Mouse (Mus musculus): ENCODE measurements around the gene Jph3. TPM values are rescaled to one million over a fixed set of nuclear protein-coding genes. Genes with fewer than 3 reads are reported as not detected.

Jph3 gene
- total and polyA plus RNA-seq, 2 experiments from 2014 or later, result 70.2 to 110 TPM

DNA sequence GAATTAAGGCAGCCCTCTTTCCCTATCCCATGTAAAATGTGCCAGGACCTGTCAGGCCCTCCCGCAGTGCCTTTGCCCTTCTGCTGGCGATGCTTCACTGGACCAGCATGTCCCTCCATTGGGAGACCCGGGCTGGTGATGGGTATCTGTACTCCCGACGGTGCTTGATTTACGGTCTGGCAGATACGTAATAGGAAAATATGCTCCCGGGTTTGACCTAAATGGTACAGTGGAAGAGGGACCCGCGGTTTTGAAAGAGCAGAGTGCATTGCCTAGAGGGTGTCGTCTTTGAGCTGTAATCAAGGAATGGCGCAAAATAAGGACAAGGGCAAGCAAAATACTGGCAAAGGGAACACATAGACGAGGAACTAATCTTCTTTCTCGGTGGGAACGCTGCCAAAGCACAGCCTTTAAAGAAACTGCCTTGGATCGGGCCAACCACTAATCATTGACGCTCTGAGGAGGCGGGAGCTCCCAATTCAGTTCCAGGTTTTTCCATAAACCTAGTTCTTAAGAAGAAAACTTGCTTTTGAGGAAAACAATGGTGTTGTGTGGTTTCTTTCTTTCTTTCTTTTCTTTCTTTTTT lies 100.4 kb downstream of the Jph3 start:
- DNase-seq (ENCODE audit: low spot score) (peak; percentile 57), ATAC-seq (ENCODE audit: low FRiP score) (peak; percentile 84)
- H3K27me3 ChIP-seq (ENCODE audit: insufficient read depth, low read length), result no peaks in the 10 kb centered on the region
- H3K9me3 ChIP-seq (ENCODE audit: low read length), result no peaks in the 10 kb centered on the region
- peak overlapping the region; percentile 93 for H3K4me2 ChIP-seq (ENCODE audit: low read depth, low read length, poor library complexity, severe bottlenecking)
- H3K36me3 ChIP-seq (ENCODE audit: insufficient read depth, low read length), result no peaks in the 10 kb centered on the region
- WGBS, result 13% methylated on average over 18 of the region's 18 CpGs
- H3K9ac ChIP-seq (replicated peaks; ENCODE audit: low read length, poor library complexity, severe bottlenecking), result peak overlapping the region; percentile 87
- no peak for TF ChIP-seq CTCF (IDR thresholded peaks at IDR 0.05)
- H3K27ac ChIP-seq (ENCODE audit: low read depth, low read length), result peak overlapping the region; percentile 85
- H3K4me3 ChIP-seq (ENCODE audit: low read depth, low read length), result peak overlapping the region; percentile 69
- peaks cover 13% of the 10 kb centered on the region; the same call in 1 of the 2 replicates for H3K4me1 ChIP-seq (ENCODE audit: insufficient read depth, low read length)

DNA sequence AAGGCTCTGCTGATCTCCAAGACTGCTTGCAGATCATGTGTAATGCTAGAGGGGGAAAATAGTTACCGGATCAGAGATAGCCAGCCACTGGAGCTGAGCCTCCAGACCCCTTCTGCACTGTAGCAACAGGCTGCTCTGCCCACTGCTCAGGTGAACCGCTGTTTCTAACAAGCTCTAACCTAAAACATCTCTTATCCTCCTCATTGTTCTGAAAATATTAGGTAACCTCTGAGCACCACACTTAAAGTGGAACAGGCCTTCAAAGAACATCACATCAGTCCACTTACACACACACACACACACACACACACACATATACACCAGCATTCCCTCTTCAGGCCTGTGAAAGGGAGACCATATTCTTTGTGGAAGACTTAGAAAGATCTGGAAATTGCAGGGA lies 102.6 kb downstream of the Jph3 start:
- peaks cover 13% of the 10 kb centered on the region; the same call in 1 of the 2 replicates for H3K4me1 ChIP-seq (ENCODE audit: insufficient read depth, low read length)
- H3K27ac ChIP-seq (ENCODE audit: low read depth, low read length), result no peak overlapping the region
- 77% methylated on average over 2 of the region's 2 CpGs for WGBS
- no peaks in the 10 kb centered on the region for H3K9me3 ChIP-seq (ENCODE audit: low read length)
- no peaks in the 10 kb centered on the region for H3K27me3 ChIP-seq (ENCODE audit: insufficient read depth, low read length)
- H3K4me3 ChIP-seq (ENCODE audit: low read depth, low read length), result no peak overlapping the region
- DNase-seq (ENCODE audit: low spot score) (no peak), ATAC-seq (ENCODE audit: low FRiP score) (no peak)
- H3K4me2 ChIP-seq (ENCODE audit: low read depth, low read length, poor library complexity, severe bottlenecking), result no peak overlapping the region
- no peak overlapping the region for H3K9ac ChIP-seq (replicated peaks; ENCODE audit: low read length, poor library complexity, severe bottlenecking)
- TF ChIP-seq CTCF (IDR thresholded peaks at IDR 0.05), result no peak
- H3K36me3 ChIP-seq (ENCODE audit: insufficient read depth, low read length), result no peaks in the 10 kb centered on the region

DNA sequence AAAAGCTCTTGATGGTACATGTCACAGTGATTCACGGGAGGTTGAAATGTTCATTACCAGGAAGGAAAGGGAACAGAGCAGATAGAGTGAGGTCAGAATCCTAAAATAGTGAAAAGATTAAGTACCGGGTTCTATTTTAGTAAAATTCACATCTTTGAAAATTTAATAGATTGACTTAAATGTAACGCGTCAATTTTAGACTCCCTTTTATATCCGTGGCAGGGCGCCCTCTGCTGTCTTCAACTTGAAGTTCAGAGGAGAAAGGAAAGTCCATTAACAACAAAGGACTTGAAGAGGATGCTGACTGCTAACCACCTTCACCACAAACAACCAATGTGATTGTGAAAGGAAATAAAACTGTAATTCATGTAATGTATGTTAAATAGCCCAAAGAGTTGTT lies 103.1 kb downstream of the Jph3 start:
- Histone ChIP-seq H3K27ac (ENCODE audit: low read depth, low read length) (no peak overlapping the region), H3K4me2 (ENCODE audit: low read depth, low read length, poor library complexity, severe bottlenecking) (no peak overlapping the region), H3K4me1 (ENCODE audit: insufficient read depth, low read length) (peaks cover 13% of the 10 kb centered on the region; the same call in 1 of the 2 replicates), H3K4me3 (ENCODE audit: low read depth, low read length) (no peak overlapping the region), H3K27me3 (ENCODE audit: insufficient read depth, low read length) (no peaks in the 10 kb centered on the region), H3K9ac (replicated peaks; ENCODE audit: low read length, poor library complexity, severe bottlenecking) (no peak overlapping the region), H3K9me3 (ENCODE audit: low read length) (no peaks in the 10 kb centered on the region), H3K36me3 (ENCODE audit: insufficient read depth, low read length) (no peaks in the 10 kb centered on the region)
- peak; percentile 81 for TF ChIP-seq CTCF (IDR thresholded peaks at IDR 0.05)
- ATAC-seq (ENCODE audit: low FRiP score), result no peak
- 13% methylated on average over 6 of the region's 6 CpGs for WGBS
- DNase-seq (ENCODE audit: low spot score), result peak; percentile 81

DNA sequence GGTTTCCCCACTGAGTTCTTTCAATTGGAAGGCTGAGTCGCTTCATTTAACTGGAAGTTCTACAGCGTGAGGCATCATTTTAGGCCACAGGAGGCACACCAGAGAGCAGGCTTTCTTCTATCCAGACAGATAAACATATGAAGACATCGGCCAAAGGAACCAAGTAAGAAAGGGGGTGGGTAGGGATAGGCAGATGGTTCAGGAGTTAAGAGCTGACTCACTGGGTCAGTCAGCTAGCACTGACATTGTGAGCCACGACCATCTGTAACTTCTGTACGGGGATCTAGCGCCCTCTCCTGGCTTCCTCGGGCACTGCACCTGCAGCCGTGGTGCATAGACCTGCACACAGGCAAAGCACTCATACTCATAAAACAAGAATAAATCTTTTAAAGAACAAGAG lies 111.8 kb downstream of the Jph3 start:
- no peak overlapping the region for H3K27ac ChIP-seq (ENCODE audit: low read depth, low read length)
- H3K27me3 ChIP-seq (ENCODE audit: insufficient read depth, low read length), result no peaks in the 10 kb centered on the region
- DNase-seq (ENCODE audit: low spot score), result peak; percentile 60
- no peak for ATAC-seq (ENCODE audit: low FRiP score)
- H3K9ac ChIP-seq (replicated peaks; ENCODE audit: low read length, poor library complexity, severe bottlenecking), result no peak overlapping the region
- TF ChIP-seq CTCF (IDR thresholded peaks at IDR 0.05), result peak; percentile 78
- no peaks in the 10 kb centered on the region for H3K36me3 ChIP-seq (ENCODE audit: insufficient read depth, low read length)
- H3K4me2 ChIP-seq (ENCODE audit: low read depth, low read length, poor library complexity, severe bottlenecking), result no peak overlapping the region
- WGBS, result 43% methylated on average over 8 of the region's 8 CpGs
- H3K9me3 ChIP-seq (ENCODE audit: low read length), result no peaks in the 10 kb centered on the region
- no peaks in the 10 kb centered on the region for H3K4me1 ChIP-seq (ENCODE audit: insufficient read depth, low read length)
- no peak overlapping the region for H3K4me3 ChIP-seq (ENCODE audit: low read depth, low read length)

DNA sequence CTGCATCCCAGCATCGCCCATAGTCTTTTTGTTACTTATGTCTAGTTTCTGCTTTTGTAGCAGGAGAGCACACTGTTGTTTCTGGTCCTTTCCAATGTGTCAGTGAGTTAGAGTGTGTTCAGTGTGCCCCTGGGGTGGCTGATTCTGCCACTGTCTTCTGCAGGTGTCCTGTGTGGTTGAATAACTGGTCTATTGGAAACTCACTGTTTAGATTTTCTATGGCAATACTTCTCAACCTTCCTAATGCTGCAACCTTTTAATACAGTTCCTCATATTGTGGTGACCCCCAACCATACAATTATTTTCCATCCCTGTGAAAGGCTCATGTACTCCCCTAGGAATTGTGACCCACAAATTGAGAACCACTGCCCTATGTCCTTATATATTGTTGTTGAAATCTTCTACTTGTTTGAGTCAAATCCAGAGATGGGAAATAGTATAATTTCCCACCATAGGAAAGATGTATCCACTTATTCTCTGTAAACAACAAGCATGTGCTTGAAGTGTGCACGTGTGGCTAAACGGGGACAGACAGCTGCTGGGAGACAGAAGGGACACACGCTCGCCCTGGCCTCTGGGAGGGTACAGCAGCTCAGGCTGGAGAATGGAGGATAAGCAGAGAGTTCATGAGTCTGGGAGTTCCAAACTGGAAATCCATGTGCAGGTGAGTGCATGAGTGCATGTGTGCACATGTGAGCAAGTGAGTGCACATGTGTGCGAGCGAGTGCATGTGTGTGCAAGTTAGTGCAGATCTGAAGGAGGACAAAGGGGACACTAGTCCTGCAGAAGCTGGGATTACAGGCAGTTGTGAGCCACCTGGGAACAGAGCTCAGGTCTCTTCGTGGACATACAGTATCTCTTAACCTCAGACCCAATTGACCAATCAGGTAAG lies 112.9 kb downstream of the Jph3 start:
- no peaks in the 10 kb centered on the region for H3K4me1 ChIP-seq (ENCODE audit: insufficient read depth, low read length)
- no peak overlapping the region for H3K27ac ChIP-seq (ENCODE audit: low read depth, low read length)
- TF ChIP-seq CTCF (IDR thresholded peaks at IDR 0.05), result no peak
- no peaks in the 10 kb centered on the region for H3K9me3 ChIP-seq (ENCODE audit: low read length)
- ATAC-seq (ENCODE audit: low FRiP score), result no peak
- DNase-seq (ENCODE audit: low spot score), result no peak
- no peak overlapping the region for H3K4me2 ChIP-seq (ENCODE audit: low read depth, low read length, poor library complexity, severe bottlenecking)
- no peak overlapping the region for H3K9ac ChIP-seq (replicated peaks; ENCODE audit: low read length, poor library complexity, severe bottlenecking)
- H3K4me3 ChIP-seq (ENCODE audit: low read depth, low read length), result no peak overlapping the region
- no peaks in the 10 kb centered on the region for H3K36me3 ChIP-seq (ENCODE audit: insufficient read depth, low read length)
- 88% methylated on average over 8 of the region's 8 CpGs for WGBS
- no peaks in the 10 kb centered on the region for H3K27me3 ChIP-seq (ENCODE audit: insufficient read depth, low read length)

DNA sequence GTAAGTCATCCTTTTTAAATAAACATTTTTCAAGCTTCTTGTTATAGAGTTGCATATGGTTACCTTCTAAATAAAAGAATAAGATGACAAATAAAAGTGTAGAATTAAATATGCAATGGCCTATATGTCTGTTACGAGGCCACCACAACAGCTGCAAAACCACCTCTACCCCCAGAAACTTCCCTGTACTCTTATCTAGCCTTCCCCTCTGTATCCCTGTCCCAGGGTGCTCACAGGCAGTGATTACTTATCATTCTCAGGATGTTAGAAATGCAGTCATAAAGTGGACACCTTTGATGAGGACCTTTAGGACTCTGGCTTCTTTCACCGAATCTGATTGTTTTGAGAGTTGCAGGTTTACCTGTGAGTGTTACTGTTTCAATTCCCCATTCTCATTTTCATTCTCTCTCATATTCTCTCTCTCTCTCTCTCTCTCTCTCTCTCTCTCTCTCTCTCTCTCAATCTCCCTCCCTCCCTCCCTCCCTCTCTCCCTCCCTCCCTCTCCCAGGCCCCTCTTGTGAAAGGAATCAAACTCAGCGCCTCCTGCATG lies 113.8 kb downstream of the Jph3 start:
- H3K4me1 ChIP-seq (ENCODE audit: insufficient read depth, low read length), result no peaks in the 10 kb centered on the region
- no peaks in the 10 kb centered on the region for H3K9me3 ChIP-seq (ENCODE audit: low read length)
- H3K4me2 ChIP-seq (ENCODE audit: low read depth, low read length, poor library complexity, severe bottlenecking), result no peak overlapping the region
- H3K9ac ChIP-seq (replicated peaks; ENCODE audit: low read length, poor library complexity, severe bottlenecking), result no peak overlapping the region
- H3K36me3 ChIP-seq (ENCODE audit: insufficient read depth, low read length), result no peaks in the 10 kb centered on the region
- DNase-seq (ENCODE audit: low spot score) (no peak), ATAC-seq (ENCODE audit: low FRiP score) (no peak)
- H3K4me3 ChIP-seq (ENCODE audit: low read depth, low read length), result no peak overlapping the region
- TF ChIP-seq CTCF (IDR thresholded peaks at IDR 0.05), result no peak
- no peaks in the 10 kb centered on the region for H3K27me3 ChIP-seq (ENCODE audit: insufficient read depth, low read length)
- H3K27ac ChIP-seq (ENCODE audit: low read depth, low read length), result no peak overlapping the region
- 74% methylated on average over 3 of the region's 3 CpGs for WGBS

Other genes with a start within 250 kb of the Jph3 start
- not detected in 2 replicates for gene 1700018B08Rik, start 185.3 kb upstream of the Jph3 start, total RNA-seq (2014; rRNA removed)
- not detected in 2 replicates for gene 1700018B08Rik, start 185.3 kb upstream of the Jph3 start, polyA plus RNA-seq (2015; fragmentation: Nextera tagmentation; extraction: Ambion mirVana)
- gene Fbxo31, start 150.8 kb upstream of the Jph3 start, total RNA-seq (2014; rRNA removed), result 62.1 and 68.9 TPM in 2 replicates
- 36.3 and 37.3 TPM in 2 replicates for gene Fbxo31, start 150.8 kb upstream of the Jph3 start, polyA plus RNA-seq (2015; fragmentation: Nextera tagmentation; extraction: Ambion mirVana)
- gene Map1lc3b, start 139.3 kb upstream of the Jph3 start, total RNA-seq (2014; rRNA removed), result 264 and 279 TPM in 2 replicates
- gene Map1lc3b, start 139.3 kb upstream of the Jph3 start, polyA plus RNA-seq (2015; fragmentation: Nextera tagmentation; extraction: Ambion mirVana), result 343 and 373 TPM in 2 replicates
- 66.5 and 68.5 TPM in 2 replicates for gene Zcchc14, start 76.7 kb upstream of the Jph3 start, total RNA-seq (2014; rRNA removed)
- 11.5 and 16.9 TPM in 2 replicates for gene Zcchc14, start 76.7 kb upstream of the Jph3 start, polyA plus RNA-seq (2015; fragmentation: Nextera tagmentation; extraction: Ambion mirVana)
- 30.7 and 44.8 TPM in 2 replicates for gene Klhdc4, start 99.9 kb downstream of the Jph3 start, total RNA-seq (2014; rRNA removed)
- 38.3 and 41.0 TPM in 2 replicates for gene Klhdc4, start 99.9 kb downstream of the Jph3 start, polyA plus RNA-seq (2015; fragmentation: Nextera tagmentation; extraction: Ambion mirVana)
- 111 and 115 TPM in 2 replicates for gene Slc7a5, start 178.1 kb downstream of the Jph3 start, total RNA-seq (2014; rRNA removed)
- 64.5 and 65.2 TPM in 2 replicates for gene Slc7a5, start 178.1 kb downstream of the Jph3 start, polyA plus RNA-seq (2015; fragmentation: Nextera tagmentation; extraction: Ambion mirVana)
- 0.19 TPM in 1 of 2 replicates, not detected in the other for gene Car5a, start 215.3 kb downstream of the Jph3 start, total RNA-seq (2014; rRNA removed)
- 0.17 and 0.22 TPM in 2 replicates for gene Car5a, start 215.3 kb downstream of the Jph3 start, polyA plus RNA-seq (2015; fragmentation: Nextera tagmentation; extraction: Ambion mirVana)
- gene Banp, start 220.1 kb downstream of the Jph3 start, total RNA-seq (2014; rRNA removed), result 37.1 and 51.6 TPM in 2 replicates
- gene Banp, start 220.1 kb downstream of the Jph3 start, polyA plus RNA-seq (2015; fragmentation: Nextera tagmentation; extraction: Ambion mirVana), result 22.4 and 24.8 TPM in 2 replicates